Mouse (Mus musculus): ENCODE results near the gene Tmem242.

GRCm38 (mm10) chr17:5466736-5467135 is 26.7 kb upstream of the Tmem242 start:
- TF ChIP-seq POLR2A (IDR thresholded peaks at IDR 0.05; ENCODE audit: borderline replicate concordance, insufficient read depth, low read length): no peak
- TF ChIP-seq CTCF (IDR thresholded peaks at IDR 0.05; ENCODE audit: borderline replicate concordance, insufficient read depth, low read depth, low read length): no peak

All from cerebellum, adult 2 months (tissue).